Mouse (Mus musculus): ENCODE results near the gene Ephb2.

DNA sequence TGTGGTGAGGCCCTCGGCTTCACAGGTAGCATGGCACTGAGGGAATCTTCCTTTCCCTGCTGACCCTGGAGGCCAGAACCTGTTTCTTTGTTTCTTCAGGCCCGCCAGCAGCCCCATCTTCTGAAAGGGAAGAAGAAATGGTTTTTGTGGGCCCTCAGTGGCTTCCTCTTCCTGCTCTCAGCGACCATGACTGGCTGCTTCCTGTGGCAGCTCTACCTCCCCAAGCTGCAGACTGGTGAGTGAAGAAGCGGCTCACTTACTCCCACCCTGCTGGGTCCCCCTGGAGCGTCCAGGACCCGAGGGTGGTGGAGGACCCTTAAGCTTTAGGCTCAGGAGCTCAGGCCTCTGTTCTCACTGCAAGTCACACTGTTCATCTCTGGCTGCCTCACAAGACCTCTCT lies 209.2 kb downstream of the Ephb2 start:
- TF ChIP-seq POLR2A (IDR thresholded peaks at IDR 0.05; ENCODE audit: low read depth, low read length) (no peak), CTCF (IDR thresholded peaks at IDR 0.05; ENCODE audit: extremely low read depth, insufficient read length, insufficient replicate concordance, low read depth, low read length) (no peak)

Measured in small intestine, adult 2 months (tissue).